Mouse (Mus musculus) forebrain, embryonic 13.5 days (tissue): ENCODE data around the gene Gm4133. TPM values are rescaled to one million over a fixed set of nuclear protein-coding genes. Genes with fewer than 3 reads are reported as not detected.
"Not testable (repeated sequence)": the region's sequence is repeated elsewhere in the genome, so short reads cannot be mapped to it uniquely, and the experiment has no call there.

ENCODE experiments used
- ATAC-seq: fragments of 200-750 bp; cut with Nextera tagmentation; 2 replicates; pipeline ENCODE4 v1.8.0; 2017
- H3K27ac ChIP-seq: fragments of 300-500 bp; sonication (generic); 2 replicates; pipeline ENCODE4 v1.5.1; 2015; ENCODE audit warnings: inconsistent platforms, mild to moderate bottlenecking, moderate library complexity
- H3K27me3 ChIP-seq: fragments of 300-500 bp; sonication (generic); 2 replicates; pipeline ENCODE4 v1.6.1; 2015; ENCODE audit warnings: mild to moderate bottlenecking, inconsistent platforms
- H3K36me3 ChIP-seq: fragments of 300-500 bp; sonication (generic); 2 replicates; pipeline ENCODE4 v1.6.1; 2015; ENCODE audit warnings: mild to moderate bottlenecking, inconsistent platforms; ENCODE audit not compliant: poor library complexity, severe bottlenecking
- H3K4me1 ChIP-seq: fragments of 300-500 bp; sonication (generic); 2 replicates; pipeline ENCODE4 v1.6.1; 2015; ENCODE audit warnings: inconsistent platforms
- H3K4me2 ChIP-seq: fragments of 300-500 bp; sonication (generic); 2 replicates; pipeline ENCODE4 v1.6.1; 2015; ENCODE audit warnings: inconsistent platforms, mild to moderate bottlenecking, moderate library complexity
- H3K4me3 ChIP-seq: fragments of 300-500 bp; sonication (generic); 2 replicates; pipeline ENCODE4 v1.5.1; 2015; ENCODE audit warnings: mild to moderate bottlenecking, inconsistent platforms
- H3K9ac ChIP-seq: fragments of 300-500 bp; sonication (generic); 2 replicates; pipeline ENCODE4 v1.6.1; 2015; ENCODE audit warnings: mild to moderate bottlenecking, inconsistent platforms
- H3K9me3 ChIP-seq: fragments of 300-500 bp; sonication (generic); replicated peaks from 2 replicates; pipeline ENCODE4 v1.6.1; 2016; ENCODE audit warnings: inconsistent platforms
- WGBS: fragments of 180-500 bp; shearing (Covaris S2); methylation state at CpG from one replicate; pipeline ENCODE4 v1.1.7; 2015; 5-methylcytosine and 5-hydroxymethylcytosine counted together
- polyA plus RNA-seq: library from polyadenylated mRNA; unstranded; fragments of >200 nt; fragmentation: Nextera tagmentation; extraction: Ambion mirVana; gene quantifications from 2 replicates; pipeline ENCODE4 v1.2.1, GENCODE M21; 2015

The Gm4133 gene
- not detected in 2 replicates for polyA plus RNA-seq

DNA sequence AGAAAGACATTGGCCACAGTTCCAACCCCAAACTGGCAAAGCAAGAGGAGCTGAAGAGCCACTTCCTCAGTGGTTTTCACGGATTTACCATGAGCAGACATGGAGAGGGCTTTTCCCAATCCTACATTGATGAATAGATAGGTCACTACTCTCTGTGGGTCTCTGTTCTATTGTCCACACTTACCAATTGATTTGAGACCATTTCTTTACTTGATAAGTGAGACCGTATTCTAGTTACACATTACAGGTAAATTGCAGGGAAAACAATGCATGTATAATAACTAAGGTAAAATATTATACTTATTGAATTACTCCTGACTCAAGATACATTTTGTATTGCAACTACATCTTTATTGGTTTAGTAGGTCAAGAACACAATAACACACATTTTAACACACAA, at the start of gene Gm4133:
Gm4133 (minus strand) TSS at position 101 of the 400 bp plus-strand sequence.
- H3K36me3 ChIP-seq, H3K27me3 ChIP-seq, H3K4me2 ChIP-seq, H3K27ac ChIP-seq, H3K9me3 ChIP-seq, H3K4me3 ChIP-seq, H3K4me1 ChIP-seq, H3K9ac ChIP-seq, ATAC-seq: not testable (repeated sequence)
- WGBS = no CpG with 5 or more reads among the region's 2 CpGs

DNA sequence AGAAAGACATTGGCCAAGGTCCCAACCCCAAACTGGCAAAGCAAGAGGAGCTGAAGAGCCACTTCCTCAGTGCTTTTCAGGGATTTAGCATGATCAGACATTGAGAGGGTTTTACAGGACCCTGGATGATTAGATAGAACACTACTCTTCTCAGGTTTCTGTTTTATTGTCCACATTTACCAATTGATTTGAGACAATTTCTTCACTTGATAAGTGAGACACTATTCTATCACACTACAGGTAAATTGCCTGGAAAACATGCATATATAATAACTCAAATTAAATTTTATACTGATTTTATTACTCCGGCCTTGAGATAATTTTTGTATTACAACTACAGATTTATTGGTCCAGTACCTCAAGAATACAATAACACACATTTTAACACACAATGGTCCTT, 41.4 kb upstream of the Gm4133 start, which contains the start of gene Gm5728:
Gm5728 (minus strand) TSS at position 101 of the 400 bp plus-strand sequence.
- no CpG with 5 or more reads among the region's 1 CpGs for WGBS
- H3K27ac ChIP-seq, H3K36me3 ChIP-seq, H3K27me3 ChIP-seq, H3K4me3 ChIP-seq, H3K9me3 ChIP-seq, H3K9ac ChIP-seq, H3K4me2 ChIP-seq, H3K4me1 ChIP-seq, ATAC-seq: not testable (repeated sequence)

Other genes starting within 250 kb of the Gm4133 start
- gene Vmn1r91, start 234.4 kb downstream of the Gm4133 start, polyA plus RNA-seq = not detected in 2 replicates
- gene Gm16442, start 211.5 kb downstream of the Gm4133 start, polyA plus RNA-seq = not detected in 2 replicates
- gene Vmn1r93, start 195.0 kb downstream of the Gm4133 start, polyA plus RNA-seq = not detected in 2 replicates
- not detected in 2 replicates for gene Vmn1r94, start 165.7 kb downstream of the Gm4133 start, polyA plus RNA-seq
- not detected in 2 replicates for gene Vmn1r95, start 140.4 kb downstream of the Gm4133 start, polyA plus RNA-seq
- gene Gm6164, start 128.5 kb downstream of the Gm4133 start, polyA plus RNA-seq = not detected in 2 replicates
- gene Gm4498, start 100.2 kb downstream of the Gm4133 start, polyA plus RNA-seq = not detected in 2 replicates
- not detected in 2 replicates for gene Gm5890, start 71.2 kb downstream of the Gm4133 start, polyA plus RNA-seq
- gene Gm5728, start 41.3 kb upstream of the Gm4133 start, polyA plus RNA-seq = not detected in 2 replicates
- not detected in 2 replicates for gene Vmn1r100, start 83.9 kb upstream of the Gm4133 start, polyA plus RNA-seq
- not detected in 2 replicates for gene Vmn1r101, start 108.5 kb upstream of the Gm4133 start, polyA plus RNA-seq
- gene Gm10670, start 140.9 kb upstream of the Gm4133 start, polyA plus RNA-seq = not detected in 2 replicates
- not detected in 2 replicates for gene Vmn1r103, start 176.5 kb upstream of the Gm4133 start, polyA plus RNA-seq
- not detected in 2 replicates for gene Vmn1r104, start 199.8 kb upstream of the Gm4133 start, polyA plus RNA-seq
- not detected in 2 replicates for gene Gm5726, start 211.7 kb upstream of the Gm4133 start, polyA plus RNA-seq
- not detected in 2 replicates for gene Gm4141, start 242.2 kb upstream of the Gm4133 start, polyA plus RNA-seq